Mouse (Mus musculus): ENCODE data around the gene Hoxd9. TPM values are rescaled to one million over a fixed set of nuclear protein-coding genes. Genes with fewer than 3 reads are reported as not detected.
A peak's percentile ranks its signal among the peaks of the same experiment; 100 is the strongest.

Hoxd9 gene
- polyA plus RNA-seq, 1 experiment = not detected

GRCm38 (mm10) chr2:74681594-74682531, 15.7 kb upstream of the Hoxd9 start:
- no peaks in the 10 kb centered on the region for H3K4me1 ChIP-seq (ENCODE audit: control insufficient read depth, insufficient read depth, low read length)
- TF ChIP-seq POLR2A (IDR thresholded peaks at IDR 0.05; ENCODE audit: extremely low read depth, insufficient read depth, low read length) (no peak), CTCF (IDR thresholded peaks at IDR 0.05; ENCODE audit: extremely low read depth, insufficient read depth, low read length) (no peak)
- H3K27ac ChIP-seq (ENCODE audit: insufficient read depth, low read length) = no peak overlapping the region
- no peak overlapping the region for H3K4me3 ChIP-seq (ENCODE audit: insufficient read depth, low read length)

DNA sequence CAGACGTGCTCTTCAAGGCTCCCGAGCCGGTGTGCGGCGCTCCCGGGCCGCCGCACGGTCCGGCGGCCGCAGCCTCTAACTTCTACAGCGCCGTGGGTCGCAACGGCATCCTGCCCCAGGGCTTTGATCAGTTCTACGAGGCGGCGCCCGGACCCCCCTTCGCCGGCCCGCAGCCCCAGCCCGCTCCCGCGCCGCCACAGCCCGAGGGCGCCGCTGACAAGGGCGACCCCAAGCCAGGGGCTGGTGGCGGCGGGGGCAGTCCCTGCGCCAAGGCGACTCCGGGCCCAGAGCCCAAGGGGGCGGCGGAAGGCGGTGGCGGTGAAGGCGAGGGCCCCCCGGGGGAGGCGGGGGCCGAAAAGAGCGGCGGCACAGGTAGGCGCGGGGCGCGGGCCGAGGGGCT, 14.7 kb upstream of the Hoxd9 start:
- Histone ChIP-seq H3K4me1 (ENCODE audit: control insufficient read depth, insufficient read depth, low read length) (no peaks in the 10 kb centered on the region), H3K4me3 (ENCODE audit: insufficient read depth, low read length) (no peak overlapping the region), H3K27ac (ENCODE audit: insufficient read depth, low read length) (no peak overlapping the region)
- TF ChIP-seq CTCF (IDR thresholded peaks at IDR 0.05; ENCODE audit: extremely low read depth, insufficient read depth, low read length) = no peak
- no peak for TF ChIP-seq POLR2A (IDR thresholded peaks at IDR 0.05; ENCODE audit: extremely low read depth, insufficient read depth, low read length)

- Histone ChIP-seq H3K27ac (ENCODE audit: insufficient read depth, low read length) (no peak overlapping the region), H3K4me3 (ENCODE audit: insufficient read depth, low read length) (no peak overlapping the region), H3K4me1 (ENCODE audit: control insufficient read depth, insufficient read depth, low read length) (no peaks in the 10 kb centered on the region)
- TF ChIP-seq POLR2A (IDR thresholded peaks at IDR 0.05; ENCODE audit: extremely low read depth, insufficient read depth, low read length) = no peak
- TF ChIP-seq CTCF (IDR thresholded peaks at IDR 0.05; ENCODE audit: extremely low read depth, insufficient read depth, low read length) = no peak
Observed at GRCm38 (mm10) chr2:74683471-74683951, 14.0 kb upstream of the Hoxd9 start.

DNA sequence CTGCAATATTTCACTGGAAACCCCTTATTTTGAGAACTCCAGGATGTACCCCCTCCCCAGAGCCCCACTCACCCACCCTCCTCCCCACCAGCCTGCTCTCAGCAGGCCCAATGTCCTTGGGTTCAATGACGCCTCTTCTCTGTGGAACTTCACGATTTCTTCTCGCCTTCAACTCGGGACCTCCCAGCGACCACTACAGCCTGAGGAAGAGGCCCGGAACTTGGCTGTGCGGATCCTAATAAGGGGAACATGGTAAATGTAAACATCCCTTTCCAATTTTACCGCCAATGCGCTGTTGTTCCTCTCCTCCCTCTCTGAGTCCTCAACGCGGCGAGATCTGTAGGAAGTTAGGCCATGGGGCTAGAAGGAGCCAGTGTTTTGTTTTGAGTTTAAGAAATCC, 13.4 kb upstream of the Hoxd9 start:
- TF ChIP-seq CTCF (IDR thresholded peaks at IDR 0.05; ENCODE audit: extremely low read depth, insufficient read depth, low read length) (no peak), POLR2A (IDR thresholded peaks at IDR 0.05; ENCODE audit: extremely low read depth, insufficient read depth, low read length) (no peak)
- Histone ChIP-seq H3K27ac (ENCODE audit: insufficient read depth, low read length) (no peak overlapping the region), H3K4me1 (ENCODE audit: control insufficient read depth, insufficient read depth, low read length) (no peaks in the 10 kb centered on the region), H3K4me3 (ENCODE audit: insufficient read depth, low read length) (no peak overlapping the region)

- Histone ChIP-seq H3K4me3 (ENCODE audit: insufficient read depth, low read length) (no peak overlapping the region), H3K4me1 (ENCODE audit: control insufficient read depth, insufficient read depth, low read length) (no peaks in the 10 kb centered on the region), H3K27ac (ENCODE audit: insufficient read depth, low read length) (no peak overlapping the region)
- TF ChIP-seq CTCF (IDR thresholded peaks at IDR 0.05; ENCODE audit: extremely low read depth, insufficient read depth, low read length) (no peak), POLR2A (IDR thresholded peaks at IDR 0.05; ENCODE audit: extremely low read depth, insufficient read depth, low read length) (no peak)
Observed at GRCm38 (mm10) chr2:74685059-74685603, 12.4 kb upstream of the Hoxd9 start.

DNA sequence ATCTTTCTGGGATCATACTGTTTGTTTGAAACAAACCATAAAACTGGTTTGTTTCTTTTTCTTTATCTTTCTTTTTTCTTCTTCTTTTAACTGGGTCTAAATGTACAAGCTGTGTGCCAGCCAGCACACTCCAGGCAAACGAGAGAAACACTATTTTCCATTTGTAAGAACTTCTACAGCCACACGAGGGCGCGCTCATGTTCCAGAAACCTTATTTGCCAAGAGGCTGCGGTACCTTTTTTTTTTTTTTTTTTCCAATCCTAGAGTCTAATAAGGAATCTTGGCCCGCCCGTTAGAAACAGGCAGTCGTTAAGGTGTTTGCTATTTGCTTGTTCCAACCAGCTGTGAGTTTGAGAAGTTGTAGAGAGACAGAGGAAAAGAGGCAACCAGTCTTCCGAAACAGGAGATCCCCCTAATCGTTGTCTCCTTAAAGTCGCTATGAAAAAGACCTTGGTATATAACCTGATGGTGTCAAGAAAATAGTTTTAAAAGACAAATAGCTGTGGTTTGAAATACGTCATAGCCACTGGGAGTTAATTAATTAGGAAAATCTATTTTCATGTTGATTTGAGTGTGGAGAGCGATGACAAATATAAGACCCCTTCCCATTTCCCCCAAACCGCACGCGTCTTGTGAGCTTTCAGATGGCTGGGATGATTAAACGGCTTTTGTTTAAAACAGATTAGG, 11.1 kb upstream of the Hoxd9 start:
- no peak overlapping the region for H3K27ac ChIP-seq (ENCODE audit: insufficient read depth, low read length)

GRCm38 (mm10) chr2:74686988-74687697, 10.4 kb upstream of the Hoxd9 start:
- H3K27ac ChIP-seq (ENCODE audit: insufficient read depth, low read length) = no peak overlapping the region
- H3K4me3 ChIP-seq (ENCODE audit: insufficient read depth, low read length) = no peak overlapping the region
- H3K4me1 ChIP-seq (ENCODE audit: control insufficient read depth, insufficient read depth, low read length) = no peaks in the 10 kb centered on the region
- TF ChIP-seq POLR2A (IDR thresholded peaks at IDR 0.05; ENCODE audit: extremely low read depth, insufficient read depth, low read length) (no peak), CTCF (IDR thresholded peaks at IDR 0.05; ENCODE audit: extremely low read depth, insufficient read depth, low read length) (no peak)

More for the DNA sequence above, 11.1 kb upstream of the Hoxd9 start:
- Histone ChIP-seq H3K4me1 (ENCODE audit: control insufficient read depth, insufficient read depth, low read length) (no peaks in the 10 kb centered on the region), H3K4me3 (ENCODE audit: insufficient read depth, low read length) (no peak overlapping the region)
- TF ChIP-seq CTCF (IDR thresholded peaks at IDR 0.05; ENCODE audit: extremely low read depth, insufficient read depth, low read length) = peak; percentile 40
- no peak for TF ChIP-seq POLR2A (IDR thresholded peaks at IDR 0.05; ENCODE audit: extremely low read depth, insufficient read depth, low read length)

DNA sequence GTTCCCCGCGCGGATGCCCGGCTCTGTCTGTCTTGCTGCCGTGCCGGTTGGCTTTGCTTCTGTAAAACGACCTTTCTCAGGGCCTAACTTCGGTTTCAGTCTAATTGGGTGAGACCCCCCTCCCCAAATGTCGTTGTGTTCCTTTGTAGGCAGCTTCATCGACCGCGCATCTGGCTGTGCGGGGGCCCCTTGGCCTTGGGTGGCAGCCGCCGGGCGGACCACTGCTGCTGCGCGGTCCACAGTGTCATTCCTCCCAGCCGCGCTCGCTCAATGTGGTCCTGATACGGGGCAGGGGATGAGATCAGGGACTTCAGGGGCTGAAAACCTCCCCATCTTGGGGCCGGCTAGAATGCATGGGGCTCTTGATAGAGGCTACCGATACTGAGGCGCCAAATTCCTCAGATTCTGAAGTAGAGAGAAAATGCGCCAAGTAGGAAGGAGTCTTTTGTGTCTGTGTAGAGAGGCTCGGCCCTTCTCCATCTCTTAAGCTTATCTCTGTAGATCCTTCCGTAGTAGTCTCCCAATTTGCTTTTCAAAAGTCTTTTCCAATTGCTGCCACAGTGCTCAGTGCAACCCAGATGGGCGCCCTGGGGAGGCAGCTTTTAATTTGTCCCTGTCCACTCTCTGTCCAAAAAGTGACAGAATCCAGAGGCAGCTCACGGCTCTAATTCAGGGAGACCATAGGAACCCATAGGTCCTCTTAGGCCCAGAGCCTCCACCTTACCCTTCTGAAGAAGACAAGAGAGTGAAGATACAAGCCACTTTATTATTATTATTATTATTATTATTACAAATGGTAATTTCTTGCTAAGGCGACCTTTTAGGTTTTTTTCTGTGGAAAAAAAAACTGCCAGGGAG, 9.6 kb upstream of the Hoxd9 start:
- no peak for TF ChIP-seq POLR2A (IDR thresholded peaks at IDR 0.05; ENCODE audit: extremely low read depth, insufficient read depth, low read length)
- TF ChIP-seq CTCF (IDR thresholded peaks at IDR 0.05; ENCODE audit: extremely low read depth, insufficient read depth, low read length) = no peak
- Histone ChIP-seq H3K27ac (ENCODE audit: insufficient read depth, low read length) (no peak overlapping the region), H3K4me1 (ENCODE audit: control insufficient read depth, insufficient read depth, low read length) (no peaks in the 10 kb centered on the region), H3K4me3 (ENCODE audit: insufficient read depth, low read length) (no peak overlapping the region)

Measured in cortical plate, adult 2 months (tissue).